Mouse (Mus musculus) testis, adult 10 weeks (tissue): ENCODE measurements around the gene Ubash3b. TPM values are rescaled to one million over a fixed set of nuclear protein-coding genes. Genes with fewer than 3 reads are reported as not detected.

Experiments used
- polyA plus RNA-seq: library from polyadenylated mRNA; stranded (reverse); fragments of 350-450 nt; fragmentation: Illumina TruSeq; extraction: RNeasy Lipid Tissue Mini Kit (QIAGEN cat#74804); gene quantifications from one replicate; pipeline ENCODE4 v1.2.3, GENCODE M21; 2014; ENCODE audit warnings: low read depth, low replicate concordance

Gene Ubash3b
- 1.7 TPM for polyA plus RNA-seq

DNA sequence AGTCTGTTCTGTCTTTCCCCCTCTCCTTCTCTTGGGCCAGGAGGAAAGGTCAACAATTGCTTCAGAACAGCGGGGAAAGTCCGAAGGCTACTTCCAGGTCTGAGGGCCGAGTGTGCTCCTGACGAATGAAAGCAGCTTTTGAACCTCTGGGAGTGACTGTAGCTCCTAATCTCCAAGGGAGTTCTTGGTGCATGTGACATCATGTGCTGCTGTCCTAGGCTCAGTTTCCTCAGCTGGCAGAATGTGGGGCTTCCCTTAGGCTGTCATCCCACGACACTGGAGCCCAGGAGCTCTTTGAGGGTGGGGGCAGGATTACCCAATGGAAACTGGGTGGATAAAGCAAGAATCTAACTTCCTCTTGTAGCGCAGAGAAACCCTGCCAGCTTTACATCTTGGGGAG is at the start of gene Ubash3b:
Ubash3b (minus strand) TSS at position 285 of the 400 bp plus-strand sequence.

DNA sequence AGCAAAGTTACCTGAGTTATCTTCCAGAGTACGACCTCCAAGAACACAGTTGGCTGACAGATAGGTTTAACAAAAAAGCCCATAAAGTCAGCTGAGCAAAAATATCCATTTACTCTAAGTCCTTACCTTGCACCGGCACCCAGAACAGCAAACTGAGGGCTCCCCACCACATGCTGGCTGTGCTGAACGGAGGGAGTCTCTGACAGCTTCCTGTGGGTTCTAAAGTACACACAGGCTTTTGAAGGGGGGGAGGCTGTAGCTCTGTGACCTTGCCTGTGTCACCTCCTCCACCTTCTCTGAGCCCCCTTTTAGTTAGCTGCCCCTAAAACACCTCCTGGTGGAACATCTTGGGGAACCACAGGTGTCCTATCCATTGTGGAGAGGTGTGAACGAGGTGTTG is 157.1 kb downstream of the Ubash3b start, which contains the start of gene Crtam:
Crtam (minus strand) TSS at position 214 of the 400 bp plus-strand sequence.

DNA sequence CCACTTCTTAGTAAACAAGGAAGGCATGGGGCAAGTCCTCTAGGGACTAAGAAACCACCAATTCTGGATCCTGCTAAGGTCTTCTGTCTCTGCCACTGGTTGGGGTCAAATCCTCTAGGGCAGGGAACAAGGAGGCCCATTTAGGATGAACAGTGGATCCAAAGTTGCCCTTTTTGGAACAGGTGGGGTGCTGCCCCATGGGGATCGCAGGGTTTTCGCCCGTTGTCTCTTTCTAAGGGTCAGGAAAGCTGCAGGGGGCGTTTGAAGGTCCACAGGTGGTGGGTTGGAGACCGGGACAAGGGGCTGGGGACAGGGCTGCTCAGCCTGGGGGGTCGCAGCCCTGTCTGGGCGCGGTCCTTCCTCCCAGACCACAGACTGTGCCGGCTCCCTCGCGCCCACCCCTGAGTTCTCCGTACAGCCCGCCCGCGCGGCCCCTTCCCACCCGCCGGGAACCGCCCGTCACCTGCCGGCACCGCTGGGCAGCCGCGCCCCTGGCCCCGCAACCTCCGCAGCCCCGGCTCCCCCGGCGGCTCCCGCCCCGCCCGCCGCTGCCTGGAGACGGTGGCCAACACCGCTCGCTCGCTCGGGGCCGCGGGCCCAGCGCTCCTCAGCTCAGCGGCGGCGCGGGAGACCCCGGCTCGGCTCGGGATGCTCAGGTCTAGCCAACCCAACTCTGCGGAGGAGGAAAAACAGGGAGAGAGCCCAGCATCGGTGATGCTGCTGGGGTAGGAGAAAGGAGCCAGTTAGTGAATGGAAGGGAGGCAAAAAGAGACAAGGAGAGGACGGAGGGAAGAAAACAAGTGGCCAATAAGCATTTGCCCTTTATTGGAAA is 197.7 kb downstream of the Ubash3b start, which contains the start of gene Jhy:
Jhy (minus strand) TSS at position 533 of the 832 bp plus-strand sequence.

Other genes starting within 250 kb of the Ubash3b start
- 85.1 TPM for gene Jhy, start 197.6 kb downstream of the Ubash3b start, polyA plus RNA-seq
- gene Crtam, start 157.1 kb downstream of the Ubash3b start, polyA plus RNA-seq: 29.1 TPM